Mouse (Mus musculus) cerebellum, adult 8-10 months (tissue): ENCODE data around the gene Samd1.
A peak's percentile ranks its signal among the peaks of the same experiment; 100 is the strongest.
"Not testable (repeated sequence)": the region's sequence is repeated elsewhere in the genome, so short reads cannot be mapped to it uniquely, and the experiment has no call there.

Experiments
- DNase-seq: peaks from one replicate; pipeline ENCODE4 v3.0.0; 2022

The Samd1 gene

DNA sequence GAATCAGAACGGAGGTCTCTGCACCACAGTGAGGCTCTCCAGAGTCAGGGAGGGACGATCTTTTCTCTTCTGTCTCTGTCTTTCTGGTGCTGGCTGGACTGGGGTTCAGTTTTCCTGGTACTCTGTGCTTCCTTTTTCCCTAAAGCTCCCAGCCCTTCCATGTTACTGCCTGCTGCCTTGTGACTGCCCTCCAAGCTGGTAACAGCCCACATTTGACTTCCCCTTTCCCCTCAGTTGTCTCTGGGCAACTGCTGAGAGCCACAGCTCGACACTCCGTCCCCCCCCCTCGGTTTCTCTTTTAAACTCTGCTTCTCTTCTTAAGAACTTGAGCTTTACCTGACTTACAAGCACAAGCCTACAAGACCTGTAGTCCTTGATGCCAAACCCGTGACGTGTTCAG, 8.2 kb upstream of the Samd1 start:
- no peak for DNase-seq

DNA sequence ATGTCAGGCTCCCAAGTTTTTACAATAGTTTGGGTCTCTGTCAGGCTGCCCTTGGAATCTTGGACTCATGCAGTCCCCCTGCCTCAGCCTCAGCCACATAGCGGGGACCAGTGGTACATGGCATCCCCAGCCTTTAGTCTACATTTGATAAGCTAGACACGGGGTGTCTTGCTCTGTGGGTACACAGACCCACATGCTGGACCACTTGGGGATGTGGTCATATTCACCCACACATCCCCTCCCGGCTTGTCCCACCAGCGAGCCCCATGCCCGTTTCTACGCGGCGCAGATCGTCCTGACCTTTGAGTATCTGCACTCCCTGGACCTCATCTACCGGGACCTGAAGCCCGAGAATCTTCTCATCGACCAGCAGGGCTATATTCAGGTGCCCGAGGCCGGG, 7.3 kb upstream of the Samd1 start:
- DNase-seq, result no peak

DNA sequence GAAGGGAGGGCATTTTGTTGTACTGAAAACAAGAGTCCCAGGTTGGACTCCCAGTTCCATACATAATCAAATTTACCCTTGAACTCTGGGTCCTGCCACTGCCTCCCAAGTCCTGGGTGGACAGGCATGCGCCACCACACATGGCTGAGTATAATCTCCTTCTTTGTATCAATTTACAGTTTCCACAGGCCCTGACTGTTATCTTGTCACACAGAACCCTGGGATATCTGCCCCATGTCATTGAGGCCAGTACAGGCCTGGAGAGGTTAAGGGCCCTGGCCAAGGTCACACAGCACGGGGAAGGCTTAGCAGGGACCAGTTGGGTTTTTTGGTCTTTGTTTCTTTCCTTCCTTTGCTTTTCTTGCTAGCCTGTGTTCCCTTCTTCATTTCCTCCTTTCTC, 5.0 kb upstream of the Samd1 start:
- no peak for DNase-seq

DNA sequence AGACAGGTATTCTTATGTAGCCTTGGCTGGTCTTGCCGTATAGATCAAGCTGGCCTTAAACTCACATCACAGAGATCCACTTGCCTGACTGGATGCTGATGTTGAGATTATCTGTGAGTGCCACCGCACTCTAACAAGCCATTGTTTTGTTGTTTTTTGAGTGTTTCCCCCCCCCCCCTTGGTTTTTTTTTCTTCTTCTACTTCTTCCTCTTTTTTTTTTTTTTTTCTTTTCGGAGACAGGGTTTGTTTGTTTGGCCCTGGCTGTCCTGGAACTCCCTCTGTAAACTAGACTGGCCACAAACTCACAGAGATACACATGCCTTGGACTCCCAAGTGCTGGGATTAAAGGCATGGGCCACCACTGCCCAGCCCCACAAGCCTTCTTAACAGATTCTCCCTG, 3.4 kb upstream of the Samd1 start:
- no peak for DNase-seq

DNA sequence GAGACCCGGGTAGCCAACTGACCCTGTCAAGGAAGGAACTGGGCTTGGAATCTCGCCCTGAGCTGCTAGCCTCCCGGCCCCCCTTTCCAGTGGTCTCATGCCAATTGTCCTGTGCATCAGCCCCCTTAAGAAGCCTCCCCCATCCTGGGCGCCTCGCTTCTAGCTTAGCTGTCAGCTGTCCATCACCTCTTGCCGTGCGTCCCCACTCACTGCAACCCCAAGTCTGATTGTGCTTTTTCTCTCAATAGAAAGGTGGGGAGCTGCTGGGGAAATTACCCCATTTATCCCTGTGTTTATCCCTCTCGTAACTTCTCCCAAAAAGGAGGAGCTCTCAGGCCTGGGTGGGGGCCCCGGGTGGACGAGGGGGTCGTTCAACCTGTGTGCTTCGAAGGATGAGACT, 1.5 kb upstream of the Samd1 start:
- DNase-seq, result no peak

DNA sequence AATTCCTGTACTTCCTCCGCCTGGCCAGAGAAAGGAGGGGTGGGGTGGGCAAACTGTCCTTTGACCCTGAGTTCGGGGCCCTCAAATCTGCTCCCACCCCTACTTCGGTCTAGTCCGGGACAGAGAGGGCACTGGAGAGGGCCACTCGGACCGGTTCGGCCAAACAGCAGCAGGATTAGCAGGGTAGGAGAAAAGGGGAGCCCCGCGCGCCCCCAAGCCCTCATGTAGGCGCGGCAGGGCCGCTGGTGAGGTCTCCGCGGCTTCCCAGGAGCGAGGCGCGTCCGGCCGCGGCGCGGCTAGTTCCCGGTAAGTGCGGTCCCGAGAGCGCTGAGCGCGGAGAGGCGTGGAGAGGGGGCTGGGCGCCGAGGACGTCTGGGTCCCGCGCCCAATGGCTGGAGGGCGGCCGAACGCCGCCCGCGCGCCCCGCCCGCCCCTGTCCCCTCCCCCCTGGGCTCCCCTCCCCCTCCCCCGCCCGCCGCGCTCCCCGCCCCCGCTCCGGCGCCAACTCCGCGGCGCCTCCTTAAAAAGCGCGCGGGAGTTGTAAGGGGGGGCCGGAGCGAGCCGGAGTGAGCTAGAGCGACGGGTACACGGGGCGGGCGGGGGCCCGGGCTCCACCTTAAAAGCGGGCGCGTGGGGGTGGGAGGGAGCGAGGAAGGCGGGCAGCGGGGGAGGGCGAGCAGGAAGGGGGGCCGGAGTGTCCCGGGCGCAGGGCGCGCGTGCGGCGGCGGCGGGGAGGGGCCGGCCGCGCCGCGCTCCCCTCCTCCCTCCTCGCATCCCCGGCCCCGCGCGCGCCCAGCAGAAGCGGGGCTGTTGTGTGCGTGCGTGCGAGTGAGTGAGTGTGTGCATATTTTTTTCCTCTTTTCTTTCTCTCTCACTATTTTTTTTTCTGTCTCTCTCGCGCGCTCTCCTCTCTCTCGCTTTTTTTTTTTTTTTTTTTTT, 636 bp upstream of the Samd1 start:
- DNase-seq, result peak; percentile 75

DNA sequence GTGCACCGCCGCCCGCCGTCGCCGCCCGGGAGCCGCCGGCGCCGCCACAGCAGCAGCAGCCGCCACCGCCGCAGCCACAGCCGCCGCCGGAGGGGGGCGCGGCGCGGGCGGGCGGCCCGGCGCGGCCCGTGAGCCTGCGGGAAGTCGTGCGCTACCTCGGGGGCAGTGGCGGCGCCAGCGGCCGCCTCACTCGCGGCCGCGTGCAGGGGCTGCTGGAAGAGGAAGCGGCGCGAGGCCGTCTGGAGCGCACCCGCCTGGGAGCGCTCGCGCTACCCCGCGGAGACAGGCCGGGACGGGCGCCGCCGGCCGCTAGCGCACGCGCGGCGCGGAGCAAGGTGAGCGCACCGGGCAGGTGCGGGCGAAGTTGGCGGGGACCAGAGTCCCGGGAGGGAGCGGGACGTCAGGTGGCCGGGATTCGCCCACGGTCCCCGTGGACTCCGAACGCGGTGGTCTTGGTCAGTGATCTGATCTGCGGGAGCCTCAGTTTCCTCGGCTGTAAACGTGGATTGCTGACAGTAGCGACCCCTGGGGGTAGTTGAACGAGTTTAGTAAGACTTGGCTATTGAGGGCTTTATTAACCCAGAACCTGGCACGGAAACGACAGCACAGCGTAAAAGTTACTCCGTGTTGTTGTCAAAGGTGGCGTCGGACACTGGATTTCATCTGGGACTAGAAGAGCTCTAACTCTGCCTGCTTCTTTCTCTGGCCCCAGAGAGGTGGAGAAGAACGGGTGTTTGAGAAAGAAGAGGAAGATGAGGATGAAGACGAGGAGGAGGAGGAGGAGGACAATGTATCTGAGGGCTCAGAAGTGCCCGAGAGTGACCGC, 972 bp downstream of the Samd1 start:
- peak; percentile 57 for DNase-seq

DNA sequence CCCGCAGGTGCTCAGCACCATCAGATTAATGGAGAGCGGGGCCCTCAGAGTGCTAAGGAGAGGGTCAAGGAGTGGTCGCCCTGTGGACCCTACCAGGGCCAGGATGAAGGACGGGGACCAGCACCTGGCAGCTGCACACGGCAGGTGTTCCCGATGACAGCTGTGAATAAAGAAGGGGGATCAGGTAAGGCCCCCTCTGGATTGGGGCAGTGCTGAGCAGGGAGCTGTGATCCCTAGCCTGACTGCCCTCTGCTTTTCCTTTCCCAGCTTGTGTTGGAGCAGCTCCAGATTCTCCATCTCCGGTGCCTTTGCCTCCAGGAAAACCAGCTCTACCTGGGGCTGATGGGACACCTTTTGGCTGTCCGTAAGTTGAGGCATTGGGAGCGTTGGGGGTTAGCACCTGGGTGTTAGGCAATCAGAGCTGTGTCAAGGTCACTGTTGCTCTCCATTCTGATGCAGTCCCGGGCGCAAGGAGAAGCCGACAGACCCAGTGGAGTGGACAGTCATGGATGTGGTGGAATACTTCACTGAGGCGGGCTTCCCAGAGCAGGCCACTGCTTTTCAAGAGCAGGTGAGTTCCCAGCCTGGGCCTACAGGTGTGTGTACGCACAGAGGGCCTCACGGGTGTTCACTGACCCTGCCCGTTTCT, 1.7 kb downstream of the Samd1 start:
- no peak for DNase-seq

DNA sequence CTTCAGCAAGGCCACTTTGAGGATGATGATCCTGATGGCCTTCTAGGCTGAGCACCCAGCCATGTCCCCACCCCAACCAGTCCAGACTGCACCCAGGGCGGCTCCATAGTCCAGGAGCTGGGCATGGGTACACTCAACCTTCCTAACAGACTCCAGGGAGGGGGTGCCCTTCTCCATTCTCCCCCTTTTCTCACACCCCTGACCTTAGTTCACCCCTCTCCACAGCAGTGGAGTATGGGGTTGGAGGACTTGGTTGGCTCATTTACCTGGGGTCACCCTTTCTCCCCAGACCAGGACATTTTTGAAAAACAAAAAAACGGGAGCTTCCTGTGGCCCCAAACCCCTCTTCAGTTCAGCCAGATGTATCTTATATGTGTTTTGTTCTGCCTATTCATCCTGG, 2.4 kb downstream of the Samd1 start:
- no peak for DNase-seq

DNA sequence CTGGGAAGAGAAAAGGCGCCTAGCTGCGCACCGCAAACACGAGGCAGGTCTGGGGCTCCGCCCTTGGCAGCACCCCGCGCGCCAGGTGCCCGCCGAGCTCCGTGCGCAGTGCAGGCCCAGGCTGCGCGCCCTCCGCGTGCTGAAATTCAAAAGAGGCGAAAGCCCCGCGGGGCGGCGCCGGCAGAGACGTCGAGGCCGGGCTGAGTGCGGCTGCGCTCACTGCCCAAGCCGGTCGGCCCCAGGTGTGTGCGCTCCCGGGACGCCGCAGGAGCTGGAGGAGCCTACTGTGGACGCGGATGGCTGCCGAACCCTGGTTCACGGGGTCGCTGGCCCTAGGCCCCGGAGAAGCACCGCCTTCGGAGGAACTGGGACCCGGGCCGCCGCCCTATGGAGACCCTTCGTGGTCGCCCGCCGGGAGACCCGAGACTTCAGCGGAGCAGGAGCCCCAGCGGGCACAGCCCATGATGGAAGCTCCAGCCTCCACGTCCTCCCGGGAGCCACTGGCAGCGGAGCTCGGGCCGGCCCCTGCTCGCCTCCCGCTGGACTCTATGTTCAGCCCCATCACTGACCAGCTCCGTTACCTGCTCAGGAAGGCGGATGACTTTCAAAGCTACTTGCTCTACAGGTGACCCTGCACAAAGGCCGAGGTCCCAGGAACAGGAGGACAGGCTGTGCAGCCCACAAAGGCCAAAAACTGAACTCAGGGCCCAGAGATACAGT, 4.0 kb downstream of the Samd1 start, which contains the start of gene 1700067K01Rik:
TSS of gene 1700067K01Rik (plus strand) at position 222 of the 720 bp plus-strand sequence.
- no peak for DNase-seq

DNA sequence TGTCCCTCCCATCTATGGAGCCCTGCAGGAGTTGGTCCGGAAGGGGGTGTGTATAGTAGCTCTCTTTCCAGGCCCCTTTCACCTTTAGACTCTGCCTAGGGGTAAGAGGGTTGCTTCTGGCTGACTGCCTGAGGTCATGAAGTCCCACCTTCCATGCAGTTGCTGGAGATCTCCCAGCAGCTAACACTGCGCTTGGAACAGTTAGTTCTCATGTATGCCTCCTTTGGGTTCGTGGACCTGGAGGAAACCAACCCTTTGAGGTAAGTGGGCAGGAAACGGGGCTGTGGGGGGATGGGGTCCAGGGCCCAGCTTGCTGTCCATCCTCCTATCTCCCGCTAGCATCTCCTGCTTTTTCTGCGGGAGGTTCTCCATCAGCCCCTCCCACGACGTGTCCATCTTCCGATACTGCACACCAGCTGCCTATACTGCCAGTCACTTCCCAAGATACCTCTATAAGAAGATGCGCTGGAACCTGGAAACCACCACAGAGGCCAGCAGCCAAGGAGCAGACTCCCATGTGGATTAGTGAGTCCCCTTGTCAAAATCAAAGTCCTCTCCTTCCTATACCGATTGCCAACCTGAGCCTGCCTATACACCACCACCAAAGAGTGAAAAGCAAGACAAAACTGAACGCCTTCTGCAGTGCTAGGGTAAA, 5.6 kb downstream of the Samd1 start:
- no peak for DNase-seq

DNA sequence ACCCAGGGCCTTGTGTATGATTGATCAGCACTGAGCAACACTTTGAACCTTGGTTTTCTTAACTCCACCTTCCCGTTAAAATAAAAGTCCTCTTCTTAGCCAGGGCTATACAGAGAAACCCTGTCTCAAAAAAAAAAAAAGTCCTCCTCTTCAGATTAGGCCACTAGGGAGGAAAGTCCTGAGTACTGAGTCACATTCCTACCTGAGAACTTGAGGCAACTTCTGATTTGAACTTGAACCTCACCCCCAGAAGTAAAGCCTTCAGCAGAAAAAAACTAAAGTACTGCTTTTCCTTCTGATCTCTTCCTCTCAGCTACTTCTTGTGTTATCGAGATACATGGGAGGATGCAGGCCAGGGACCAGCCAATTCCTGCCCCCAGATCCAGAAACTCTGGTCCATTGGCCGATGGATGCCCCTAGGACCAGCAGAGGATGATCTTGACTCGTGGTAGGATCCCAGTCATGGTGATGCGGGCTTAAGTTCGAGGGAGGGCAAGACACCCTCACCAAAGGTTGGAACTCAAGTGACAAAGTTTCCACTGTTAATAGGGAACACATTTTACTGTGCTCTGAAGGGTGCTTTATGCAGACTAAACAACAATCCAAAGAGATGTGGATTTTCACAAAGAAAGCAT, 6.3 kb downstream of the Samd1 start:
- DNase-seq, result no peak

DNA sequence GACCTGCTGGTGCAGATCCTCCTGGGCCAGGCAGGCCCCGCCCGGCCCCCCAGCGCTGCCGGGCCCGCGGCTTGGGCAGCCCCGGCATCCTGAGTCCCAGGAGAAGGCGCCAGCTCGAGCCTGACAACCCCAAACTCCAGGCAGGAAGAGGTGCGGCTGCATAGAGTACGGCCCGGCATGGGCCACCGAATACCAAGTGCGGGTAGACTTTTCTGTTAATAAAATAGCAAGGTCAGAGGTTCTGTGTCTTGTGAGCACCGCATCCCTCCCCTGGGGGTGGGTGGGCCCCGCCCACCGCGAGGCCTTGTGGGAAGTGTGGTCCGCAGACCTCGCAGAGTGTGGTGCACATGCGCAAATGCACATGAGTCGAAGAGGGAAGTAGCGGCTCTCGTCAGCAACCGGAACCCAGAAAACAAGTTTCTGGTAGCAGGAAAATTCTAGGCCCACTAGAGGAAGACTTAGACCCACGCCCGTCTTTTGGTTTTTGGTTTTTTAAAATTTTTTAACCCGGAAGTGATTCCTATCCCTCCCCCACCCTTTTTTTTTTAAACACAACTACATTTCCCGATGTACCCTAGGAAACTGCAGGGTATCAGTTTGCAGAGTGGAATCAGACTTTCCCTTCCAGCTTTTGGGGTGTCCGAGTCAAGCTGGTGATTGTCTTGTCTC, 7.2 kb downstream of the Samd1 start:
- peak; percentile 92 for DNase-seq

DNA sequence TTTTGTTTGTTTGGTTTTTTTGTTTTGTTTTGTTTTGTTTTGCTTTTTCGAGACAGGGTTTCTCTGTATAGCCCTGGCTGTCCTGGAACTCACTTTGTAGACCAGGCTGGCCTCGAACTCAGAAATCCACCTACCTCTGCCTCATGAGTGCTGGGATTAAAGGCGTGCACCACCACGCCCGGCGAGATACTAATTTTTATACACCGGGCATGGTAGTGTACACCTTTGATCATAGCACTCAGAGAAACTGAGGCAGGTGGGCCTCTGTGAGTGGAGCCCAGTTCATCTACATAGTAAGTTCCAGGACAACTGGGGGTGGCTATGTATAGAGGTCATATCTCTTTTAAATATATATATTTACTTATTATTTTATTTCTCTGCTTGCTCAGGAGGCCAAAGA, 8.0 kb downstream of the Samd1 start:
- DNase-seq, result not testable (repeated sequence)

DNA sequence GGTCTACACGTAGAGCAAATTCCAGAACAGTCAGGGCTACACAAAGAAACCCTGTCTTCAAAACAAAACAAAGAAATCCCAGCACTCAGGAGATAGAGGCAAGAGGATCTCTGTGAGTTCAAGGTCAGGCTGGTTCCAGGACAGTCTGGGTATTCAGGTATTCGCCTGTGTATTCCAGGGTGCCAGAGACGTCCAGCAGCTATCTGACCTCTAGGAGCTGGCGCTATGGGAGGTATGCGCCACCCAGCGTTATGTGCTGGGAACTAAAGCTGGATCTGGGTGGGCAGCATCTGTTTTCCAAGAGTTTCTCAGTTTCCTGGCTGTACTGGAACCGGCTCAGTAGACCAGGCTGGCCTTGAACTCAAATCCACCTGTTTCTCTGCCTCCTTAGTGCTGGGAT, 10.9 kb downstream of the Samd1 start:
- DNase-seq, result no peak

DNA sequence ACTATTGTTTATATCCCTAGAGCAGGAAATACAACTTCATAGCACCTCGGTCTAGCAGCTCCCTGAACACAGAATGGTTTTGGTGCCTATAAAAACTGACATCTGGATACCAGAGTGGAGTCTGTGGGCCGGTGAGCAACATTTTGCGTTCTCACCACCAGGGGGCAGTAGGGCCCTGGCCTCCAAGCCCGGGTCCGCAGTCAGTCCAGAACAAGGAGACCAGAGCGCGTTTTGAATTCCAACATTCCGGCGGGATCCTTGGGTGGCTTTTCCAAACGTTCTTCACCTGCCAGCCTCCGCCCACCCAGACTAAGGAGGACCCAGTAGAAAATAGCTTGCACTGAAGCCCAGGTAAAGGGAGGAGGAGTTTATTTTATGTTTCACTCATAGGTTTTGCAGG, 12.4 kb downstream of the Samd1 start:
- DNase-seq, result peak; percentile 88

DNA sequence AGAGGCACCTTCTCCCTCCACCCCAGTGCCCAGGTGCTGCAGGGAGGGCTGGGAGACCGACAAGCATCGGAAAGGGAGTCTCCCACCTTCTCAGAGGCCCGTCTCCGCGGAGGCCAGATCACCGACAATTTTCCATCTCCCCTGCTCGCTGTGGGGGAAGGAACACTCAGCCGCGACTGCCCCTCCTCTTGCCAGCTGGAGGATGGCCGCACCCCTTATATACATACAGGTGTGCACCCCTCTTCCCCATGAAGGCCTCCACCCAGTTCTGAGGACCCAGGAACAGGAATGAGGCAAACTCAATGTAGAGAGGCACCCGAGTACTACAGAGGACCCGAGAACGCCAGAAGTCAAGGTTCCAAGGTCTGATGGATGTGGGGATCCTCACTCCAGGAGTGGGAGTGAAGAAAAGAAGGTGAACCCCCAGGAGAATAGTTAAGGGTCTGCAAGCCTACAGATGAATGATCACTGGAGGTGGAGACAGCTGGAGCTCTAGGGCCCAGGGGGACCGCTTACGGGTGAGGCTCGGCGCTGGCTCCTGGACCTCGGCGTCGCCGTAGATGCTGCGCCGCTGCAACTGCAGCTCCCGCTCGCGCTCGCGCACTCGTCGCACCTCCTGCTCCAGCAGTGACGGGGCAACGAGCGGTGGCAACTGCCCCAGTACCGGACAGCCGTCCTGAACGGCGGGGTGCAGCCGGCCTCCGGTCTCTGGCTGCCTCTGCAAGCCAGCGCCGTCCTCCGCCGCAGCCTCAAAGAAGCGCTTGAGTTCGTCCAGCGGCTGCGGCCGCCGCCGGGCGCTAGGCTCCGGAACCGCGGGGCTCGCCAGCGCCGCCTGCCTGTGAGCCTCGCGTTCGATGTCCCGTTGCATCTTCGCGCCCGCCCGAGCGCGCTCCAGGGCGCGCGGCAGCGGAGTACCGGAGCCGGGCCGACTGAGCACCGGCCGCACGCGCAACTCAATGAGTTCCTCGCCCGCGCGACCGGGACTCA, 13.4 kb downstream of the Samd1 start:
- peak; percentile 69 for DNase-seq

DNA sequence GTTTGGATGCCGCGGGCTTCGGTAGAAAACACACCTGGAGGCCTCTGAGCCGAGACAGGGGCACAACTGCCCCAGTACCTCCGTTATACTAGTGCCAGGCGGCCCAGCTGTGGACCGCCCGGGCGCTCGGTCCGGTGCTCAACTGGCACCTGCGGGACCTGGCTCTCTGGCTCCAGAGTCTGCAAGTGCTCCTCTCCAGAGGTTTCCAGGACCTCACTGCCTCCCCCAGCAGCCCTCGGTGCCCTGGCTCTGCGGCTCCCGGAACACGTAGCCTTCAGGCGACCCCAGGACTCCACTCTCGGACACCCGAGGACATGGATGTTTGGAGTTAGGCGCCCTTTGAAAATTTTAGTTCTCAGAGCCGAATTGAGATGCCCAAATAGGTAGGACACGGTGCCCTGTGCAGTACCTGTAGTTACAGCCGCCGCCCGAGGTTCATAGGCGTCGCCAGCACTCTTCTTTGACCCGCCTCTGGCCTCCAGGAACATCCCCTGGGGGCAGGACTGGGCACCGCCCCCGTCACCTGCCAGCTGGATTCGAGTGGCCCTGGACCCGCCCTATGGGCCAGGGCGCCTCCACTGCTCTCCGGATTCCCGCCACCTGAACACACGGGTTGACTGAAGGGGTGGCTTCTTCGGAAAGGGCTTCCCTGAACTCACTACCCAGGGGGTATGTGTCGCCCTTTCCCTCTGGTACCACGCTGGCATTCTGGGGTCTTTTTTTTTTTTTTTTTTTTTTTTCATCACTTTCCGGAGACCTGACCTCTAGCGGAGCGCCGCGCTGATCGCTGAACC, 14.4 kb downstream of the Samd1 start, which contains the start of gene 2210011C24Rik:
TSS of gene 2210011C24Rik (minus strand) at position 467 of the 794 bp plus-strand sequence.
- no peak for DNase-seq
